Mouse (Mus musculus) kidney, postnatal 4 days (tissue): ENCODE measurements around the gene Tax1bp3.

Experiments
- DNase-seq, 2 experiments: peaks; one replicate each; pipeline ENCODE4 v3.0.0; 2021; ENCODE audit warnings: mixed read lengths in 2 of 2

Tax1bp3 gene

GRCm38 (mm10) chr11:73232513-73232912 is 55.6 kb downstream of the Tax1bp3 start:
- DNase-seq, result no peak
